Mouse (Mus musculus) thymus, postnatal 25 days (tissue): ENCODE data around the gene Acrbp.

Experiments
- DNase-seq: peaks from one replicate; pipeline ENCODE4 v3.0.0; 2022

The Acrbp gene

DNA sequence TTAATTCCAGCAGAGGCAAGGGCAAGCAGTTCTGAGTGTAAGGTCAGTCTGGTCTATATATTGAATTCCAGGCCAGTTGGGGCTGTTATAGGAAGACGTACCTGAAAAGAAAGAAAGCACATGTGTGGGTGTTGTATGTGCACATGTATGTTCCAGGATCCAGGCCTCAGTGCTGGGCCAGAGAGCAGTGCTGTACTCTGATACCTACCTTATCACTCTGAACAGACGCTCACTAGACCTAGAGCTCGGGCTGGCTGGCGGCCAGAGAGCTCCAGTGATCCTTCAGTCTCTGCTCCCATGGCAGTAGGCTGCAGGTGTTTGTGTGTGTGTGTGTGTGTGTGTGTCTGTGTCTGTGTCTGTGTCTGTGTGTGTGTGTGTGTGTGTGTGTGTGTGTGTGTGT, 54.7 kb downstream of the Acrbp start:
- DNase-seq: no peak

DNA sequence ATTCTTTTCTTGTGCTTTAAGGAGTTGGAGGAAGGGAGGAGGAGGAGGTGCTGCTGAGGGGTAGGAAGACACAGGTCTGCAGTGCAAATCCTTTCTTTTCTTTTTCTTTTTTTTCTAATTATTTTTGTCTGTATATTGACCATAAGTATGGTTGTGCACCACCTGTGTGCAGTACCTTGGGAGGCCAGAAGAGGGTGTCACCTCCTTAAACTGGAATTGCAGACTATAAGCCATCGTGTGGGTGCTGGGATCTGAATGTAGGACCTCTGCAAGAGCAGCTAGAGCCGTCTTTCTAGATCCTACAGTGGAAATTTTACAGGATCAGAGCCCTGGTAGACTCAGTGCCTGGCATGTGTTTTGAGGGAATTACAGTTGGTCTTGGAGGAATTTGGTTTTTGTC, 58.2 kb downstream of the Acrbp start:
- no peak for DNase-seq

DNA sequence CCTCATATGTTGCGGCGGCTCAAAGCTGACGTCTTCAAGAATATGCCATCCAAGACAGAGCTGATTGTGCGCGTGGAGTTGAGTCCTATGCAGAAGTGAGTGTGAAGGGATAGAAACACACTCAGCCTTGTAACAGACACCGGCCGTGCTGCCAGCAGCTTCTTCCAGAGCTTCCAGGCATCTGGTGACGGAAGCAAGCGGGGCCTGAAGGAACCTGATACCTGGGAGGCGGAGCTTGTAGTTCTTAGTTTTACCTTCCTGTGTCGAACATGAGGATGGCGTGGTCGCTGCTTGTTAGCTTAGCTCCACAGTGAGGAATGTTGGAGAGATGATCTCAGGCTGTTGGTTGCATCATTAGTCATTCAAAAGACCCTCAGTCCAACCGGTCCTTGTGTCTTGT, 59.9 kb downstream of the Acrbp start:
- no peak for DNase-seq

DNA sequence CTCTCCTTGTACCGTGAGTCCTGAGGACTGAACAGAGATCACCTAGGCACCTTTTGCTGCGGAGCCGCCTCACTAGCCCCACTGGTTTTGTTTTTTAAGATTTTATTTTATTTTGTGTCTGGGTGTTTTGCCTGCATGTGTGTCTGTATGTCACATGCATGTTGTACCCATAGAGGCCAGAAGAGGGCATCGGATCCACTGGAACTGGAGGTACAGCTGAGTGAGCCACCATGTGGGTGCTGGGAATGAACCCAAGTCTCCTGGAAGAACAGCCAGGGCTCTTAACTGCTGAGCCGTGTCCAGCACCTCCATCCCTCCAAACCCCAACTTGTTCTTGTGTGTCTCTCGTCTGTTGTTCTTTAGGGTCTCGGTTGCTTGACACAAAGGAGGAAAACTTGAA, 61.4 kb downstream of the Acrbp start:
- peak; percentile 64 for DNase-seq

DNA sequence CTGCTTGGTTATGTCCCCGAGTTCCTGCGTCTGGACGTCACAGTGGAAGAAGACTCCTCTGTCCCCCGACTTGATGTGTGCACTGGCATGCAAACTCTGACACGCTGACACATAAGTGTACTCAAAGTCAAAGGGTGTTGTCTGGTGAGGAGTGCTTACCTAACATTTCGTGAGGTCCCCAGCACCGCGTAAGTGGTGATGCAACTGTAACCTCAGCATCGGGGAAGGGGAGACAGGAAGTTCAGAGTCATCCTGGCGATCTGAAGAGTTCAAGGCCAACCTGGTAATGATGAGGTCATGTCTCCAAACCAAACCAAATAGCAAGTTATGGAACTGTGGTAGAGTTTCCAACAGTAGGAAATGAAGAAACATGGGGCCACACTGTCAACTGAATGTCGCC, 63.1 kb downstream of the Acrbp start:
- no peak for DNase-seq
